Mouse (Mus musculus) lung, postnatal 0 days (tissue): Measurements from ENCODE around the gene Rims1.

ENCODE experiments used
- CTCF ChIP-seq: IDR thresholded peaks from 2 replicates; pipeline ENCODE4 v1.5.1; 2016; ENCODE audit warnings: antibody characterized with exemption, mild to moderate bottlenecking
- EP300 ChIP-seq: IDR thresholded peaks from 2 replicates; pipeline ENCODE4 v1.6.1; 2016; ENCODE audit warnings: antibody characterized with exemption, mild to moderate bottlenecking, control low read depth

DNA sequence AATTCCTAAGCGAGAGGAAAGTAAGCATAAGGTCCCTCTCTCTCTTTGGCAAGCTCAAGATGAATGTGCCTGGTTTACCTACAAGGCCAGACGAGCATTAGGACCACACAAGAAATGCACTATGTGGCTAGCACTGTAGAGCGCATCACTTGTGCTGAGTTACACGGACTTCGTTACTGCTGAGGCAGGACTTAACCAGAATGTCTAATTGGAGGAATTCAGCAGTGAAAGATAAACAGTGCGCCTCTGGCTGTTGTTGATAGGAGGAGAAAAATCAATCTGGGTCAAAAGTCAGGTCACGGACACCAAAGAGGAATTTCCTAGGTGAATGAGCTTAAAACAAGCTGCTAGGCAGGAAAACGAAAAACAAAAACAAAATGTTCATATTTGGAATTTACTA is 185.0 kb downstream of the Rims1 start:
- no peak for TF ChIP-seq CTCF
- no peak for TF ChIP-seq EP300
